Mouse (Mus musculus): Measurements from ENCODE around the gene Tshz2. TPM values are rescaled to one million over a fixed set of nuclear protein-coding genes. Genes with fewer than 3 reads are reported as not detected.
A peak's percentile ranks its signal among the peaks of the same experiment; 100 is the strongest.

Tshz2 gene
- polyA plus RNA-seq, 1 experiment from 2014 or later: 3.2 TPM

GRCm38 (mm10) chr2:169679264-169679663 is 46.5 kb downstream of the Tshz2 start:
- H3K27ac ChIP-seq (ENCODE audit: low read length): no peak overlapping the region
- H3K27me3 ChIP-seq (ENCODE audit: control insufficient read depth, insufficient read depth, low read length): no peaks in the 10 kb centered on the region
- no peaks in the 10 kb centered on the region for H3K9me3 ChIP-seq (replicated peaks; ENCODE audit: control insufficient read depth, low read length)
- 46% methylated on average over 6 of the region's 7 CpGs for WGBS
- no peak overlapping the region for H3K4me2 ChIP-seq (ENCODE audit: low read depth, low read length)
- no peak overlapping the region; the same call in 1 of the 2 replicates for H3K9ac ChIP-seq (ENCODE audit: low read length)
- ATAC-seq (replicated peaks; ENCODE audit: extremely low read depth, insufficient read depth, low FRiP score): no peak; the same call in 1 of the 2 replicates
- H3K4me1 ChIP-seq (ENCODE audit: control insufficient read depth, insufficient read depth, low read length): peaks cover 6% of the 10 kb centered on the region; the same call in 1 of the 2 replicates
- no peak overlapping the region for H3K4me3 ChIP-seq (ENCODE audit: low read length)
- H3K36me3 ChIP-seq (ENCODE audit: control insufficient read depth, insufficient read depth): no peaks in the 10 kb centered on the region

- ATAC-seq (replicated peaks; ENCODE audit: extremely low read depth, insufficient read depth, low FRiP score): no peak
- no peak overlapping the region for H3K27ac ChIP-seq (ENCODE audit: low read length)
Measured at GRCm38 (mm10) chr2:169679951-169680350, 47.1 kb downstream of the Tshz2 start.

GRCm38 (mm10) chr2:169685260-169685659 is 52.4 kb downstream of the Tshz2 start:
- Histone ChIP-seq H3K27ac (ENCODE audit: low read length) (no peak overlapping the region), H3K36me3 (ENCODE audit: control insufficient read depth, insufficient read depth) (no peaks in the 10 kb centered on the region), H3K9ac (ENCODE audit: low read length) (no peak overlapping the region), H3K4me3 (ENCODE audit: low read length) (no peak overlapping the region), H3K4me2 (ENCODE audit: low read depth, low read length) (no peak overlapping the region), H3K27me3 (ENCODE audit: control insufficient read depth, insufficient read depth, low read length) (no peaks in the 10 kb centered on the region), H3K4me1 (ENCODE audit: control insufficient read depth, insufficient read depth, low read length) (peaks cover 7% of the 10 kb centered on the region; the same call in 1 of the 2 replicates), H3K9me3 (replicated peaks; ENCODE audit: control insufficient read depth, low read length) (no peaks in the 10 kb centered on the region)
- WGBS: 47% methylated on average over 5 of the region's 5 CpGs
- no peak for ATAC-seq (replicated peaks; ENCODE audit: extremely low read depth, insufficient read depth, low FRiP score)

More at GRCm38 (mm10) chr2:169679951-169680350, 47.1 kb downstream of the Tshz2 start:
- H3K36me3 ChIP-seq (ENCODE audit: control insufficient read depth, insufficient read depth): no peaks in the 10 kb centered on the region
- H3K9me3 ChIP-seq (replicated peaks; ENCODE audit: control insufficient read depth, low read length): no peaks in the 10 kb centered on the region
- 54% methylated on average over 5 of the region's 5 CpGs for WGBS
- no peak overlapping the region for H3K9ac ChIP-seq (ENCODE audit: low read length)
- H3K27me3 ChIP-seq (ENCODE audit: control insufficient read depth, insufficient read depth, low read length): no peaks in the 10 kb centered on the region
- H3K4me2 ChIP-seq (ENCODE audit: low read depth, low read length): no peak overlapping the region
- H3K4me1 ChIP-seq (ENCODE audit: control insufficient read depth, insufficient read depth, low read length): peaks cover 5% of the 10 kb centered on the region; the same call in 1 of the 2 replicates
- H3K4me3 ChIP-seq (ENCODE audit: low read length): no peak overlapping the region

GRCm38 (mm10) chr2:169685747-169686146 is 52.9 kb downstream of the Tshz2 start:
- Histone ChIP-seq H3K4me2 (ENCODE audit: low read depth, low read length) (no peak overlapping the region), H3K4me1 (ENCODE audit: control insufficient read depth, insufficient read depth, low read length) (peaks cover 7% of the 10 kb centered on the region; the same call in 1 of the 2 replicates), H3K36me3 (ENCODE audit: control insufficient read depth, insufficient read depth) (no peaks in the 10 kb centered on the region), H3K9me3 (replicated peaks; ENCODE audit: control insufficient read depth, low read length) (no peaks in the 10 kb centered on the region), H3K27ac (ENCODE audit: low read length) (no peak overlapping the region), H3K27me3 (ENCODE audit: control insufficient read depth, insufficient read depth, low read length) (no peaks in the 10 kb centered on the region), H3K4me3 (ENCODE audit: low read length) (no peak overlapping the region), H3K9ac (ENCODE audit: low read length) (no peak overlapping the region)
- ATAC-seq (replicated peaks; ENCODE audit: extremely low read depth, insufficient read depth, low FRiP score): no peak
- 81% methylated on average over 7 of the region's 7 CpGs for WGBS

GRCm38 (mm10) chr2:169686697-169687430 is 54.1 kb downstream of the Tshz2 start:
- Histone ChIP-seq H3K36me3 (ENCODE audit: control insufficient read depth, insufficient read depth) (no peaks in the 10 kb centered on the region), H3K9ac (ENCODE audit: low read length) (no peak overlapping the region), H3K4me2 (ENCODE audit: low read depth, low read length) (no peak overlapping the region), H3K4me3 (ENCODE audit: low read length) (no peak overlapping the region), H3K9me3 (replicated peaks; ENCODE audit: control insufficient read depth, low read length) (no peaks in the 10 kb centered on the region), H3K27me3 (ENCODE audit: control insufficient read depth, insufficient read depth, low read length) (no peaks in the 10 kb centered on the region), H3K27ac (ENCODE audit: low read length) (no peak overlapping the region), H3K4me1 (ENCODE audit: control insufficient read depth, insufficient read depth, low read length) (peaks cover 7% of the 10 kb centered on the region; the same call in 1 of the 2 replicates)
- no peak for ATAC-seq (replicated peaks; ENCODE audit: extremely low read depth, insufficient read depth, low FRiP score)
- 76% methylated on average over 12 of the region's 12 CpGs for WGBS

- ATAC-seq (replicated peaks; ENCODE audit: extremely low read depth, insufficient read depth, low FRiP score): peak; percentile 53; the same call in 1 of the 2 replicates
- WGBS: 80% methylated on average over 2 of the region's 2 CpGs
- Histone ChIP-seq H3K9me3 (replicated peaks; ENCODE audit: control insufficient read depth, low read length) (no peaks in the 10 kb centered on the region), H3K27me3 (ENCODE audit: control insufficient read depth, insufficient read depth, low read length) (no peaks in the 10 kb centered on the region), H3K4me1 (ENCODE audit: control insufficient read depth, insufficient read depth, low read length) (peaks cover 6% of the 10 kb centered on the region; the same call in 1 of the 2 replicates), H3K4me3 (ENCODE audit: low read length) (no peak overlapping the region), H3K4me2 (ENCODE audit: low read depth, low read length) (no peak overlapping the region), H3K36me3 (ENCODE audit: control insufficient read depth, insufficient read depth) (no peaks in the 10 kb centered on the region), H3K27ac (ENCODE audit: low read length) (no peak overlapping the region), H3K9ac (ENCODE audit: low read length) (no peak overlapping the region)
Measured at GRCm38 (mm10) chr2:169690054-169690453, 57.2 kb downstream of the Tshz2 start.

GRCm38 (mm10) chr2:169694494-169694893 is 61.7 kb downstream of the Tshz2 start:
- no peaks in the 10 kb centered on the region for H3K36me3 ChIP-seq (ENCODE audit: control insufficient read depth, insufficient read depth)
- H3K9me3 ChIP-seq (replicated peaks; ENCODE audit: control insufficient read depth, low read length): no peaks in the 10 kb centered on the region
- WGBS: 73% methylated on average over 9 of the region's 9 CpGs
- H3K4me1 ChIP-seq (ENCODE audit: control insufficient read depth, insufficient read depth, low read length): peaks cover 4% of the 10 kb centered on the region
- no peak overlapping the region for H3K4me2 ChIP-seq (ENCODE audit: low read depth, low read length)
- H3K27me3 ChIP-seq (ENCODE audit: control insufficient read depth, insufficient read depth, low read length): no peaks in the 10 kb centered on the region
- ATAC-seq (replicated peaks; ENCODE audit: extremely low read depth, insufficient read depth, low FRiP score): no peak
- H3K4me3 ChIP-seq (ENCODE audit: low read length): no peak overlapping the region
- H3K9ac ChIP-seq (ENCODE audit: low read length): no peak overlapping the region
- H3K27ac ChIP-seq (ENCODE audit: low read length): no peak overlapping the region

- Histone ChIP-seq H3K4me2 (ENCODE audit: low read depth, low read length) (no peak overlapping the region), H3K9me3 (replicated peaks; ENCODE audit: control insufficient read depth, low read length) (no peaks in the 10 kb centered on the region), H3K27me3 (ENCODE audit: control insufficient read depth, insufficient read depth, low read length) (no peaks in the 10 kb centered on the region), H3K4me3 (ENCODE audit: low read length) (no peak overlapping the region), H3K9ac (ENCODE audit: low read length) (no peak overlapping the region), H3K4me1 (ENCODE audit: control insufficient read depth, insufficient read depth, low read length) (peaks cover 9% of the 10 kb centered on the region), H3K27ac (ENCODE audit: low read length) (no peak overlapping the region), H3K36me3 (ENCODE audit: control insufficient read depth, insufficient read depth) (no peaks in the 10 kb centered on the region)
- WGBS: 57% methylated on average over 9 of the region's 9 CpGs
- ATAC-seq (replicated peaks; ENCODE audit: extremely low read depth, insufficient read depth, low FRiP score): no peak
Measured at GRCm38 (mm10) chr2:169695025-169695424, 62.2 kb downstream of the Tshz2 start.

GRCm38 (mm10) chr2:169699141-169699540 is 66.3 kb downstream of the Tshz2 start:
- Histone ChIP-seq H3K36me3 (ENCODE audit: control insufficient read depth, insufficient read depth) (no peaks in the 10 kb centered on the region), H3K9me3 (replicated peaks; ENCODE audit: control insufficient read depth, low read length) (no peaks in the 10 kb centered on the region), H3K9ac (ENCODE audit: low read length) (no peak overlapping the region), H3K4me1 (ENCODE audit: control insufficient read depth, insufficient read depth, low read length) (peaks cover 16% of the 10 kb centered on the region), H3K4me3 (ENCODE audit: low read length) (no peak overlapping the region), H3K27ac (ENCODE audit: low read length) (peak overlapping the region; percentile 79; the same call in 1 of the 2 replicates), H3K27me3 (ENCODE audit: control insufficient read depth, insufficient read depth, low read length) (no peaks in the 10 kb centered on the region), H3K4me2 (ENCODE audit: low read depth, low read length) (no peak overlapping the region)
- 82% methylated on average over 5 of the region's 5 CpGs for WGBS
- ATAC-seq (replicated peaks; ENCODE audit: extremely low read depth, insufficient read depth, low FRiP score): no peak
